Mouse (Mus musculus): ENCODE results near the gene Acot13.

Acot13 gene

DNA sequence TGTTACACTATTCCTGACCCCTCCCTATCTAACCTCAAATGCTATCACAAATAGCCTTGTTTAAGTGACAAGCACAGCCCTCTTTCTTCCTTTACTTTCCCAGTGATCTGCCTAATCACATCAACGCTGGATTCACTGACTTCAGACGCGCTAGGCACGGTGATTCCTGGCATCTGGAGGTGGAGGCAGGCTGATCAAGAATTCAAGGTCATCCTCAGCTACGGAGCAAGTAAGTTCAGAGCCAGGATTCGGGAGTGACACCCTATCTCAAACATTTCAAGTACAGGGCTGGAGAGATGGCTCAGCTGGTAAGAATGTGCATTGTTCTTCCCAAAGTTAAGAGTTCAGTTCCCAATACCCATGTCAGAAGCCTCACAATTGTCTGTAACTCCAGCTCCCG is 5.2 kb downstream of the Acot13 start:
- DNase-seq, result no peak

DNA sequence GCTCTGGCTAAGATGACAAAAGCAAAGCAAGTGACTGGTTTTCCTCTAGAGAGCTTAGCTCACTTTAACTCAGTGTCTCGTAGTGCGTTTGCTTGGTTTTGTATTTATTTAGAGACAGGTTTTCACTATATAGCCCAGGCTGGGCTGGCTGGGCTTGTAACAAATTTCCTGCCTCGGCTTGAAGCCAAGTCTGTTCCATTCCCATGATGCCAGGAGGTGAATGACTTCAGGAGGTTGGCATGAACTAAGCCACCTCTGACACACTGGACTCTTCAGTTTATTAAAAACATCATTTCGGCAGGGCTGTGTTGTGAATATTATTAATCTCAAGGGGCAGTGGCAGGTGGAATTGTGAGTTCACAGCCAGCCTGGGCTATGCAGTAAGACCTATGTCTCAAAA is 5.8 kb downstream of the Acot13 start:
- peak; percentile 37 for DNase-seq

GRCm38 (mm10) chr13:24824647-24825046 is 6.7 kb downstream of the Acot13 start:
- DNase-seq, result no peak

DNA sequence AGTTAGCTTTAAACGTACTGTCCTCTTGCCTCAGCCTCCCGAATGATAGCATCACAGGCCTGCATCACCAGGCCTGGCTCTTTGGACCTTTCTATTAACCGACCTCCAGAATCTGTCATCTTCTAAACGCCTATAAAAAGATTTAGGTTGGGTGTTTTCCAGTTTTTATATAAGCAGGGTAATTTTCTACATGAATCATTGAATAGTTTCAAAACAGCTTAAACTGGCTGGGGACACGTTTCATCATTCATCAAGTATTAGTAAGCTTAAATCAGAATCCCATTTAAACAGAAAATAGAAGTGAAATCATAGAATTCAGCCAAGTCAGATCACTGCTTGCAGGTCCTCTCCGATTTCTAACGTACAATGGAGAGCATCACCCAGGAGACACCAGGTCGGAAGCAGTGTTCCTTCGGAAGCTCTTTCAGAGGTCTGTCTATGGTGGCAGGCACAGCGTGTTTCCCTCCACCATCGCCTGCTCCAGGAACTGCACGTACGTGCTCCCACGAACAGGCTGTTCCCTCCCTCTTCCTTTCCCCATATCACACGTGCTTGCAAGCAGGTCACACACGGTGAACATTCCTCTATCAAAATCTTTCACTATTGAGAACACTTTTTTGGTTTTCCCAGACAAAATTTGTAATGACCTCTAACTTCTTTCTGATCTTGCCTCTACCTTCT is 8.5 kb downstream of the Acot13 start:
- DNase-seq, result no peak

GRCm38 (mm10) chr13:24819931-24820330 is 11.4 kb downstream of the Acot13 start:
- no peak for DNase-seq

DNA sequence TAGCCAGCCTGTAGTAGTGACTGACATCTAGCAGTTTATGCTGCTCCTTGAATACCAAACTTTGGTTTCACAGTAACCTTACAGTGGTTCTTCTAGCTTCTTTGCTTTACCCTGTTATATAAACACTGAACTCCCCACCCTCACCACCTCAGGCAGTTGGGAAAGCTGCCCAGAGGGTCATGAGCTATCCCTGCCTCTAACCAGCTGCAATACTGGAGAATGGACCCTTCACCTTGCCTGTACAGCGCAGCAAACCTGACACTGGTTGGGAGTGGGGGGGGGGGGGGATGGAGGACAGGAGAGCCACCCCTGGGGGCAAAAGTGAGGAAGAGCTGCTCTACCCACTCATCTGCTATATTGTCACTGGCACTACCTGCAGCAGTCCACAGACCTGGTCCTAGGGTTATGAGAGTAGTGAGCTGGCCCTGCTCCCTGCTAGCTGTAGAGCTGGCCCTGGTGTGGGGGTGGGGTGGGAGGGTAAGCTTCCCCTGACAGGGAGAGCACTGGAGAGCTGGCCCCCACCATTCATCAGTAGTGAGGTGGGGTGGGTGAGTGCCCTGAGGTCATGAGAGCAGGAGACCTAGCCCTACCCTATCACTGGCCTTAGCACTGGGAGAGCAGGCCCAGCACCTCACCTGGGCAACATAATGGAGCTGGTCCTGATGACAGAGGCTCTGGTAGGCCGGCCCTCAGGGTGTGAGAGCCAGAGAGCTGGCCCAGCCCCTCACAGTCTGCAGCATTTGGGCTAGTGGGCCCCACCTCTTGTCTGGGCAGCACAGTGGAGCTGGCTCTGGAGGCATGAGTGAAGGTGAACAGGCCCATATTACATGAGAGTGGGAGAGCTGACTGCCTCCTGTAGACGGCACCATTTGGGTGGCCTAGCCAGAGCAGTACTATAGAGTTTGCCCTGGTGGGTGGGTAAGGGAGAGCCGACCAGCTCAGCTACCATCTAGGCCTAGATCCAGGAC is 14.9 kb downstream of the Acot13 start:
- DNase-seq, result peak; percentile 71

DNA sequence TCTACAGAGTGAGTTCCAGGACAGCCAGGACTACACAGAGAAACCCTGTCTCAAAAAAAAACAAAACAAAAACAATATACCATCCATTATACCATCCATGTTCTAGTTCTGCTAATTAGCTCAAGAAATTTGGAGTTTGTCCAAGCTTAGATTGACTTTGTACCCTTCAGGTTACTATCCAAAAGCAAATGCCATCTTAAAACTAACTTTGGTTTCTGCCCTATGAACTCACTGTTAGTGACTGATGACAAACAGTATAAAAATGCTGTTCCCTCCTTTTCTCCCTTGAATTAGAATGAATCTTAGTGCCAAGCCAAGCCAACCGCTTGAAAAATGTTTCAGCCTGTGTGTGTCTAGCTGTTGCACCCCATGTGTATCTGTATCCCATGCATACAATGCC is 16.7 kb downstream of the Acot13 start:
- DNase-seq, result no peak

GRCm38 (mm10) chr13:24812521-24812920 is 18.8 kb downstream of the Acot13 start:
- no peak for DNase-seq

GRCm38 (mm10) chr13:24806079-24806478 is 25.3 kb downstream of the Acot13 start:
- DNase-seq, result peak; percentile 43

- DNase-seq, result no peak
Measured at GRCm38 (mm10) chr13:24803196-24803595, 28.1 kb downstream of the Acot13 start.

- DNase-seq, result peak; percentile 39
Measured at GRCm38 (mm10) chr13:24802131-24802691, 29.1 kb downstream of the Acot13 start.

DNA sequence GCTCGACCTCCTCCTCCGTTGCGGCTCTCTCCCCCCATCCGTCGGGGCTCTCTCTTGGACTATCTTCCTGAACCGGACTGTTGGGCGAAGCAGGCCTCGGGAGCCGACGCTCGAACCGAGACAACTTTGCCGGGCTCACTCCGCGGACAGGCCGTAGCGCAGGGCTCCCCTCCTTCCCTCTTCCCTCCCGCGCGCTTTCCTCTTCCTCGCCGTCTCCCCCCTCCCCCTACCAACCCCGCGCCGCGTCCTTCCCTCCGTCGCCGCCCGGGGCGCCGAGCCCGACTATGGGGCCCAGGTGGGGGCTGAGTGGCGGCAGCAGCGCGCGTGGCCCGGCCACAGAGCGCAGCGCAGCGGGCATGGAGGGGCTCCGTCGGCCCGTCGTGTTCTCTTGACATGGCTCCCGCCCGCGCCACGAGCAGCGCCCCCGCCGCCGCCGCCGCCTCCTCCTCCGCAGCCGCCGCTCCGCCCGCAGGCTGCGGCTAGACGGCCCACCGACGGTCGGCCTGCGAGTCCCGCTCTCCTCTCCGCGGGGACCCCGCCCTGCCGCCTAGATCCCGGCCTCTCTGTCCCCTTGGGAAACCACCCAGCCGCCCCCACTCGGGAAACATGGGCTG is 29.9 kb downstream of the Acot13 start, which contains the start of gene BC005537:
BC005537 (plus strand) TSS at position 350 of the 614 bp plus-strand sequence.
- no peak for DNase-seq

DNA sequence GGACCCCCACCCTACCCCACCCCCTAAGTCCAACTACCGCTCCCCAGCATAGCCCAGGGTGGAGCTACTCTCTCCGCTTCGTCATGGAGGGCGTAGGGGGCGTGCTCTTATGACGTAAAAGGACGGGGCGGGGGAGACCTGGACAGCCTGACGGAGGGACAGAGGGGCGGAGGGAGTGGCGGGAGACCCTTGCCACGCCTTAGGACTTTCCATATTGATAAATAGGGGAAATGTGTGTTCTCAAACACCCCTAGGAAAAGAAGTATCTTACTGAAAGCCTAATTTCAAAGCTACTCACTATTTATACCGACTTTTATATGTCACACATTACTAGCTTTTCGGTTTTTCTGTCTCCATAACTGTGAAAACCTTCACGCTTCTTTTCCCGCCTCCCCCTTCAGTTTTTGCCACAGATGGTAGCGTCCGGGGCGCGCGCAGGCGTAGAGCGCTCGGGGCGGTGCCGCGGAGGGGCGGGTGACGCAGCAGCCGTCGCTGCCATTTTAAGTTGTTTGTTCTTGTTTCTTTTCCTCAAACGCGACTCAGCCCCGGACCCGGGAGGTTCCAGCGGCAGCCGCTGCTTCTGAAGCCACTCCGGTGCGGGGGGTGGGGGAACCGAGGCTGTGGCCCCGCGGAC is 30.5 kb downstream of the Acot13 start:
- DNase-seq, result peak; percentile 97

- DNase-seq, result peak; percentile 54
Measured at GRCm38 (mm10) chr13:24799925-24800673, 31.2 kb downstream of the Acot13 start.

DNA sequence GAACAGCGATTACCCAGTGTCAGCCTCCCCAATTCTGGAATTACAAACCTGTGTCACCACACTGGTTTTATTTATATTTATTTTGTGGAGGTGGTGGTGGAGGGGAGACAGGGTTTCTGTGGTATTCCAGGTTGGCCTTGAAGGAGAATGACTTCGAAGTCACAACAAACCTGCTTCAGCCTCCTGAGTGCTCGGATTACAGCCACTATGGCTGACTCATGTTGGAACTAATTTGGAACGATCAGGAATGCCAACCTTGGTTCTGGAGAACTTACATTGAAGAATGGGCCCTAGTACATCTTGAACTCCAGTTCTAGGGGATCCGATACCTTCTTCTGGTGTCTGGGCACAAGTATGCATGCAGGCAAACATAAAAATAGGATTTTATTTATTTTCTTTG is 32.0 kb downstream of the Acot13 start:
- no peak for DNase-seq

GRCm38 (mm10) chr13:24798686-24799085 is 32.7 kb downstream of the Acot13 start:
- no peak for DNase-seq

DNA sequence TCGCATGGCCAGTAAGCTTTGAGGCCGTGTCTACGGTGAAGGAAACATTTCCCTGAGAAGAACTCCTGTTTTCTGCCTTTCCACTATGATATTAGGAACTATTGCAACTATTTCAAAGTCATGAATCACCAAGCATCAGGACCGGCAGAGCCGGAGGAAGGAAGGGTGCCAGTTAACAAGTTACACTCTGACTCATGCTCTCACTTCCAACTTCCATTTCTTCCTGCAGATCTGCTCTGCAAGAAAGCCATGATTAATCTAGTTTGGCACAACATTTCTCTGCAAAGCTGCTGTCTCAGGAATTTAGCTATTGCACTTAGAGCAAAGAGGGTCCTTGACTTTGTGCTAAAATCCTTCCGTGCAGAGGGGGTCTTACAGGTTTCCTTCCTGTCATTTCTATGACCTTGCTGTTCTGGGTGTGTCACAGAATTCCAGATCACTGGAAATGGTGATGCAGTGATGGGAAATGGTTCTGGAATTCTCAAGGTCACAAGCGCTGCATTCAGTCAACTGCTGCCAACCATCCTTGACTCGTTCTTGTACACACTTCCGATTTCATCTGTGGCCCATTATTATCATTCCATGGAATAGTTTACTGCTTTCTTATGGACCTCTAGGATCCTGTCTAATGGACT is 38.8 kb downstream of the Acot13 start:
- DNase-seq, result no peak

DNA sequence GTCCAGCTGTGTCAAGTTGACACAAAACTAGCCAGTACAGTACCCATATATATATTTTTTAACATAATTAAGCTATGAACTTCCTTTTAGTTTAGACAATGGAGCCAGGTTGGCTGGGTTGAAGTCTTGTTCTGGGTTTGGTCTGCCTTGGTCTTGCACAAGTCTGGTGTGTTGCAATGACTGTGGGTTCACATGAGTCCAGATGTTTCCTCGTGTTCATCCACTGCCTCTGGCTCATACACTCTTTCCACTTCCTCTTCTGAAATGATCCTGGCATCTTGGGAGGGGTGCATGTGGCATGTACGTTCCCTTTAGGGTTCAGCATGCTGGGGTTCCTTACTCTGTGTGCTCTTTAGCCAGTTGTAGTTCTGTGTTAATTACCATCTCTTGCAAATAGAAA is 40.0 kb downstream of the Acot13 start:
- DNase-seq, result no peak

- DNase-seq, result no peak
Measured at GRCm38 (mm10) chr13:24787477-24787876, 43.9 kb downstream of the Acot13 start.

GRCm38 (mm10) chr13:24786014-24786490 is 45.3 kb downstream of the Acot13 start:
- peak; percentile 71 for DNase-seq

DNA sequence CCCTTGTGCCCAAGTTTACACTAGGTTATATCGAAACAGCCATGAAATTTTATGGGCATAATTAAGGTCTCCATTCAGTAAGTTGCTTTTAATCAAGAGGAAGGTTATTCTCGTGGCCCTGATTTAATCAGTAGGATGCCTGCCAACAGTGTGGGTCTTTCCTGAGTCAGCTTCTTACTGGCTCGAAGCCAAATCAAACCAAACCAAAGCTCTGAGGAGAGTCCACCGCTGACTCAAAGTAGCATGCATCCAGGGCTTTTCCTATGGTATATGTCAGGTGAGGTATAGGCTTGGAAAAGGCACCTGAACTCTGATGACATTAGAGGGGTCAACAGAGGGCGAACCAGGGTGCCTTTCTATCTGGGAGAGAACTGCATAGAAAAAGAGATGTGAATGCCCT is 49.4 kb downstream of the Acot13 start:
- DNase-seq, result no peak
